Comparison of ENCODE assay signal across 18 mouse cellular contexts in the genomic region with DNA sequence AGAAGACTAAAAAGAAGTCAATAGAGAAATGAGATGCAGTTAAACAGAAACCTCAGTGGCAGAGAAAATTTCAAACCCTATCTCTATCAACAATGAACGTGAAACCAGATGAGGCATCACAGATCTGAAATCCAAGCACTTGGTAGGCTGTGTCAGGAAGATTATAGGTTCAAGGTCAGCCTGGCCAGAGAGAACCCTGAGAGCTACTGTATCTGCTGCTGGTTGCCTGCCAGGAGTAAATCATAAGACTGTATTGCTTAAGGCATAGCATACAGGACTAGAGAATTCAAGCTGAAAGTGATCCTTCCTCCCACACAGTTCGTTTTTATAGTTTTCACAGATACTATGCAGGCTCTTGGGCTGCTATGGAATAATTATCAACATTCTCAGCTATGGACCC.
DNase-seq lines count a peak whose midpoint lies in the region.
"Had no signal": no experiment of that assay in that cellular context is flagged by ENCODE, and none has a peak within 500 bp of the region (broad histone marks: within the 10 kb centered on the region; RNA-seq: fewer than 3 reads in every experiment).

No protein-coding gene starts in this region.

- DNase-seq in 3T3-L1 (ENCODE audit: low read depth, low spot score), result peak; percentile 31
- peak; percentile 85 for DNase-seq in 416B (ENCODE audit: low read depth)
- DNase-seq in adipocyte (ENCODE audit: low spot score), result peak; percentile 77
- DNase-seq in lung, postnatal 25 days (ENCODE audit: low spot score), result no peak
- DNase-seq in MN1 (ENCODE audit: low spot score), result no peak
- no peak for DNase-seq in lung, postnatal 14 days
- DNase-seq: adrenal gland, adult 2 months; adrenal gland, postnatal 14 days; B cell, adult 2 months; cerebellum, adult 11-12 months; cerebellum, adult 8-10 months; cerebellum, postnatal 10 days; cerebellum, postnatal 36 days; embryo, embryonic 11 days; gastrocnemius, postnatal 10 days; gastrocnemius, postnatal 36 days; heart, adult 2 months; heart, postnatal 14 days had no signal

Comparison
In these comparisons a context has a peak if more than half of its experiments do, and no peak if none do; other contexts are left out.
1. DNase-seq: peak in 3T3-L1 (single experiment), 416B (single experiment) and adipocyte (single experiment); none in lung, postnatal 25 days (single experiment), MN1 (single experiment) and lung, postnatal 14 days (single experiment).